ENCODE assay signal across 8 mouse cellular contexts in genomic region chr9:59036159-59036731, GRCm38 (mm10). TPM values are rescaled to one million over a fixed set of nuclear protein-coding genes. Genes with fewer than 3 reads are reported as not detected.
A peak's percentile ranks its signal among the peaks of the same experiment; 100 is the strongest.
DNase-seq lines count a peak whose midpoint lies in the region; ATAC-seq and TF ChIP-seq lines count a peak whose summit lies in the region.

TSS of gene Neo1 (minus strand) at chr9:59036441.

- under 1% methylated on average over 21 of the region's 86 CpGs for WGBS in forebrain, postnatal 0 days

- peak within 1 kb of the TSS; percentile 98 for H3K9ac ChIP-seq in forebrain, postnatal 0 days

- H3K4me1 ChIP-seq in E14TG2a.4 (replicated peaks; ENCODE audit: low read depth, low read length): peaks cover 14% of the 10 kb centered on the region
- H3K4me1 ChIP-seq in forebrain, postnatal 0 days (ENCODE audit: insufficient read depth): peaks cover 12% of the 10 kb centered on the region

- H3K4me3 ChIP-seq in E14TG2a.4 (replicated peaks; ENCODE audit: low read length): peak within 1 kb of the TSS; percentile 94
- peak within 1 kb of the TSS; percentile 96 for H3K4me3 ChIP-seq in forebrain, postnatal 0 days (ENCODE audit: low read depth, low read length)
- peak within 1 kb of the TSS; percentile 93 for H3K4me3 ChIP-seq in layer of hippocampus, adult 2 months

- no peaks in the 10 kb centered on the region for H3K9me3 ChIP-seq in E14TG2a.4 (ENCODE audit: low read length)
- H3K9me3 ChIP-seq in forebrain, postnatal 0 days (ENCODE audit: low read length): no peaks in the 10 kb centered on the region

- peak; percentile 96 for DNase-seq in cerebellum, adult 11-12 months
- peak; percentile 97 for DNase-seq in forebrain, postnatal 0 days
- DNase-seq in heart, postnatal 25 days (ENCODE audit: low spot score): peak; percentile 78
- DNase-seq in layer of hippocampus, adult 2 months (ENCODE audit: low spot score in 2 of 2): peak; percentile 93 to 96
- DNase-seq in lung, adult 18-20 months: peak; percentile 86 to 91
- peak; percentile 95 for DNase-seq in retina, embryonic 14.5 days (ENCODE audit: low spot score)
- DNase-seq in urinary bladder, adult 2 months (ENCODE audit: low spot score): peak; percentile 87

- peak; percentile 92 for ATAC-seq in forebrain, postnatal 0 days

- no peaks in the 10 kb centered on the region for H3K36me3 ChIP-seq in E14TG2a.4 (ENCODE audit: insufficient read depth, low read length)
- no peaks in the 10 kb centered on the region for H3K36me3 ChIP-seq in forebrain, postnatal 0 days (ENCODE audit: insufficient read depth)

- no peaks in the 10 kb centered on the region for H3K27me3 ChIP-seq in E14TG2a.4 (ENCODE audit: insufficient read depth, low read length)
- H3K27me3 ChIP-seq in forebrain, postnatal 0 days (ENCODE audit: insufficient read depth, low read length): no peaks in the 10 kb centered on the region

- intact Hi-C loops in heart, postnatal 25 days (cut with DNase I): loop anchor here (1.0 kb wide), 1 partner anchor 98 kb away; no protein-coding TSS in a partner anchor

- no peak for TF ChIP-seq CTCF in E14TG2a.4 (conservative IDR thresholded peaks at IDR 0.05; ENCODE audit: low read length)
- no peak for TF ChIP-seq CTCF in forebrain, postnatal 0 days (IDR thresholded peaks at IDR 0.05; ENCODE audit: low read depth)
- TF ChIP-seq CTCF in layer of hippocampus, adult 2 months (conservative IDR thresholded peaks at IDR 0.05): no peak

- peak within 1 kb of the TSS; percentile 100 for H3K27ac ChIP-seq in forebrain, postnatal 0 days (ENCODE audit: low read depth, low read length)
- peak within 1 kb of the TSS; percentile 98 for H3K27ac ChIP-seq in layer of hippocampus, adult 2 months

- peak within 1 kb of the TSS; percentile 91 for H3K4me2 ChIP-seq in forebrain, postnatal 0 days (ENCODE audit: low read depth)

RNA-seq across cellular contexts. Expression of gene Neo1, which starts in this region (rescaled TPM):
- 177 and 237 TPM in 2 replicates for total RNA-seq in forebrain, postnatal 0 days (2014; rRNA removed)
- 36.2 and 50.4 TPM in 2 replicates for polyA plus RNA-seq in forebrain, postnatal 0 days (2015; fragmentation: Nextera tagmentation; extraction: Ambion mirVana)
- total RNA-seq in heart, postnatal 25 days (2021): 10 to 100 TPM; 40.7 to 45.0 TPM
- total RNA-seq in layer of hippocampus, adult 2 months (2021): 10 to 100 TPM; 78.8 to 81.5 TPM
- polyA plus RNA-seq in urinary bladder, adult 2 months (2012; rRNA removed): 27.0 and 38.7 TPM in 2 replicates

Comparison
In these comparisons a context has a peak if more than half of its experiments do, and no peak if none do; other contexts are left out.
1. Peak in every context shown above with its lines: DNase-seq, ATAC-seq, H3K4me3 ChIP-seq and H3K27ac ChIP-seq.